Mouse (Mus musculus): ENCODE results near the gene Caln1. TPM values are rescaled to one million over a fixed set of nuclear protein-coding genes. Genes with fewer than 3 reads are reported as not detected.

Gene Caln1
- polyA plus RNA-seq, 1 experiment from 2014 or later: 0.31 TPM

DNA sequence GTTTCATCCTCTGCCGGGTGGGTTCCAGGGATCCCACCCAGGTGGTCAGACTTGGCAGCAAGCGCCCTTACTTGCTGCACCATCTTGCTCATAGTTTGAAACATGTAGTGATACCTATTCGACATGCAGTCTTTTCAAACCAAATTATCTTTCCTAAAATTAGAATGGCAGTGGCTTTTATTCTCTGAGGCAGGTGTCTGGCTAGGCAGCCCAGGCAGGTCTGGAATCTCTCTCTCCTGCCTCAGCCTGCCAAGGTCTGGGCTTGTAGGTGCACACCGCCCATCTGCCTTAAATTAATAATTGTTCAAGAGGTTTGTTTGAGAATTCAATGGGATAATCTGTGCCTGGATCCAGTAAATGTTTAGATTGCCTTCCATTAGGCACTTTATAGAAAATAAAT is 38.5 kb upstream of the Caln1 start:
- Histone ChIP-seq H3K4me1 (ENCODE audit: control insufficient read depth in 2 of 2, insufficient read depth in 2 of 2, low read length in 2 of 2) (no peaks in the 10 kb centered on the region), H3K36me3 (ENCODE audit: control insufficient read depth, insufficient read depth, low read length) (peaks cover 23% of the 10 kb centered on the region), H3K9me3 (ENCODE audit: control insufficient read depth, low read length) (0 out of 2 replicates have a peak, but pooled peaks cover 3% of the 10 kb centered on the region), H3K27me3 (ENCODE audit: control insufficient read depth, insufficient read depth, low read length) (no peaks in the 10 kb centered on the region), H3K4me2 (ENCODE audit: low read length) (no peak overlapping the region), H3K27ac (replicated peaks in 1 of 2; ENCODE audit: control insufficient read depth in 1 of 2, insufficient read depth in 1 of 2, low read depth in 2 of 2, low read length in 2 of 2) (no peak overlapping the region), H3K4me3 (ENCODE audit: control insufficient read depth in 1 of 2, insufficient read depth in 1 of 2, low read depth in 1 of 2, low read length in 2 of 2) (no peak overlapping the region), H3K9ac (ENCODE audit: low read length) (no peak overlapping the region)
- no peak for ATAC-seq (ENCODE audit: insufficient number of reproducible peaks, insufficient read depth, low FRiP score, low read depth)
- WGBS: 83% methylated on average over 4 of the region's 4 CpGs

GRCm38 (mm10) chr5:130331206-130331605 is 38.0 kb upstream of the Caln1 start:
- H3K27ac ChIP-seq (replicated peaks in 1 of 2; ENCODE audit: control insufficient read depth in 1 of 2, insufficient read depth in 1 of 2, low read depth in 2 of 2, low read length in 2 of 2): no peak overlapping the region
- no peak overlapping the region for H3K4me3 ChIP-seq (ENCODE audit: control insufficient read depth in 1 of 2, insufficient read depth in 1 of 2, low read depth in 1 of 2, low read length in 2 of 2)
- 0 out of 2 replicates have a peak, but pooled peaks cover 3% of the 10 kb centered on the region for H3K9me3 ChIP-seq (ENCODE audit: control insufficient read depth, low read length)
- H3K36me3 ChIP-seq (ENCODE audit: control insufficient read depth, insufficient read depth, low read length): peaks cover 23% of the 10 kb centered on the region
- no peak overlapping the region for H3K9ac ChIP-seq (ENCODE audit: low read length)
- no peak overlapping the region for H3K4me2 ChIP-seq (ENCODE audit: low read length)
- no peaks in the 10 kb centered on the region for H3K27me3 ChIP-seq (ENCODE audit: control insufficient read depth, insufficient read depth, low read length)
- no peak for ATAC-seq (ENCODE audit: insufficient number of reproducible peaks, insufficient read depth, low FRiP score, low read depth)
- H3K4me1 ChIP-seq (ENCODE audit: control insufficient read depth in 2 of 2, insufficient read depth in 2 of 2, low read length in 2 of 2): no peaks in the 10 kb centered on the region
- WGBS: 81% methylated on average over 4 of the region's 4 CpGs

DNA sequence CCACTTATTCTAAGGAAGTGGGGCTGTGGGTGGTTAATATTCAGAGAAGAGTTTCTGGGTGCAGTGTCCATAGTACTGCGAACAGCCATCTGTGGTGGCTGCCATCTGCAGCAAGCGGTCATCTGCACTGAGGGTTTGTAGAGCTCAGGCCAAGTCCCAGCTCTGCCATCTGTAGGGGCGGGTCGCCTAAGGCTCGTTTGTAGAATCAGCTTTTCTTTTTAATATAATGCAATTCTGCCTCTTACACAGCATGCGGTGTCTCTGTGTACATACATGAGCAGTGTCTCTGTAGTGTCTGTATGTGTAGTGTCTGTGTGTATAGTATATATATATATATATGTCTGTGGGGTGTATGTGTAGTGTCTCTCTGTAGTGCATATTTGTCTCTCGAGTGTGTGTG is 35.7 kb upstream of the Caln1 start:
- H3K36me3 ChIP-seq (ENCODE audit: control insufficient read depth, insufficient read depth, low read length): peaks cover 30% of the 10 kb centered on the region
- H3K9ac ChIP-seq (ENCODE audit: low read length): no peak overlapping the region
- WGBS: 91% methylated on average over 7 of the region's 7 CpGs
- ATAC-seq (ENCODE audit: insufficient number of reproducible peaks, insufficient read depth, low FRiP score, low read depth): no peak
- H3K27ac ChIP-seq (replicated peaks in 1 of 2; ENCODE audit: control insufficient read depth in 1 of 2, insufficient read depth in 1 of 2, low read depth in 2 of 2, low read length in 2 of 2): no peak overlapping the region
- no peaks in the 10 kb centered on the region for H3K4me1 ChIP-seq (ENCODE audit: control insufficient read depth in 2 of 2, insufficient read depth in 2 of 2, low read length in 2 of 2)
- H3K9me3 ChIP-seq (ENCODE audit: control insufficient read depth, low read length): 0 out of 2 replicates have a peak, but pooled peaks cover 3% of the 10 kb centered on the region
- no peak overlapping the region for H3K4me2 ChIP-seq (ENCODE audit: low read length)
- no peak overlapping the region for H3K4me3 ChIP-seq (ENCODE audit: control insufficient read depth in 1 of 2, insufficient read depth in 1 of 2, low read depth in 1 of 2, low read length in 2 of 2)
- H3K27me3 ChIP-seq (ENCODE audit: control insufficient read depth, insufficient read depth, low read length): no peaks in the 10 kb centered on the region

GRCm38 (mm10) chr5:130333971-130334370 is 35.3 kb upstream of the Caln1 start:
- Histone ChIP-seq H3K9ac (ENCODE audit: low read length) (no peak overlapping the region), H3K4me3 (ENCODE audit: control insufficient read depth in 1 of 2, insufficient read depth in 1 of 2, low read depth in 1 of 2, low read length in 2 of 2) (no peak overlapping the region), H3K4me2 (ENCODE audit: low read length) (no peak overlapping the region), H3K4me1 (ENCODE audit: control insufficient read depth in 2 of 2, insufficient read depth in 2 of 2, low read length in 2 of 2) (no peaks in the 10 kb centered on the region), H3K36me3 (ENCODE audit: control insufficient read depth, insufficient read depth, low read length) (peaks cover 28% of the 10 kb centered on the region), H3K27ac (replicated peaks in 1 of 2; ENCODE audit: control insufficient read depth in 1 of 2, insufficient read depth in 1 of 2, low read depth in 2 of 2, low read length in 2 of 2) (no peak overlapping the region), H3K27me3 (ENCODE audit: control insufficient read depth, insufficient read depth, low read length) (no peaks in the 10 kb centered on the region), H3K9me3 (ENCODE audit: control insufficient read depth, low read length) (0 out of 2 replicates have a peak, but pooled peaks cover 3% of the 10 kb centered on the region)
- ATAC-seq (ENCODE audit: insufficient number of reproducible peaks, insufficient read depth, low FRiP score, low read depth): no peak
- WGBS: 86% methylated on average over 11 of the region's 11 CpGs

GRCm38 (mm10) chr5:130335462-130335861 is 33.8 kb upstream of the Caln1 start:
- Histone ChIP-seq H3K4me1 (ENCODE audit: control insufficient read depth in 2 of 2, insufficient read depth in 2 of 2, low read length in 2 of 2) (no peaks in the 10 kb centered on the region), H3K9me3 (ENCODE audit: control insufficient read depth, low read length) (0 out of 2 replicates have a peak, but pooled peaks cover 3% of the 10 kb centered on the region), H3K4me3 (ENCODE audit: control insufficient read depth in 1 of 2, insufficient read depth in 1 of 2, low read depth in 1 of 2, low read length in 2 of 2) (no peak overlapping the region), H3K9ac (ENCODE audit: low read length) (no peak overlapping the region), H3K4me2 (ENCODE audit: low read length) (no peak overlapping the region), H3K27me3 (ENCODE audit: control insufficient read depth, insufficient read depth, low read length) (no peaks in the 10 kb centered on the region), H3K27ac (replicated peaks in 1 of 2; ENCODE audit: control insufficient read depth in 1 of 2, insufficient read depth in 1 of 2, low read depth in 2 of 2, low read length in 2 of 2) (no peak overlapping the region), H3K36me3 (ENCODE audit: control insufficient read depth, insufficient read depth, low read length) (peaks cover 36% of the 10 kb centered on the region)
- 96% methylated on average over 4 of the region's 4 CpGs for WGBS
- ATAC-seq (ENCODE audit: insufficient number of reproducible peaks, insufficient read depth, low FRiP score, low read depth): no peak

DNA sequence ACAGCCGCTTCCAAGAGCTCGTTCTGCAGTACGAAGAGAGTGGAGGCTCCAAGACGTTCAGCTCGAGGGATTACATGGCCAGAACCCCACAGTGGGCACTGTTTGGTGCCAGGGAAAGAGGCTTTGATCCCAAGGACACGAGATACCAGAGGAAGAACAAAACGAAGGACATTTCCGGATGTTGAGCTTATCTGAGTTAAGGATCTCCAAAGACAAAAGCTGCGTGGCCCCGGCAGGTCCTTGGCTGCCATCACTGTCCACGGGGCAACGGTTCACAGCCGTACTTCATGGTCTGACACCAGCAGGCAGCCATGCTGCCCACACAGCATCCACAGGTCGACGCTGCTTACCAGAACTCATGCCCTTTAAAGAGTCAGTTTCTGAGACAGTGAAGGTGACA is 28.6 kb upstream of the Caln1 start:
- peaks cover 49% of the 10 kb centered on the region for H3K36me3 ChIP-seq (ENCODE audit: control insufficient read depth, insufficient read depth, low read length)
- 87% methylated on average over 15 of the region's 15 CpGs for WGBS
- no peak overlapping the region for H3K4me3 ChIP-seq (ENCODE audit: control insufficient read depth in 1 of 2, insufficient read depth in 1 of 2, low read depth in 1 of 2, low read length in 2 of 2)
- H3K4me1 ChIP-seq (ENCODE audit: control insufficient read depth in 2 of 2, insufficient read depth in 2 of 2, low read length in 2 of 2): no peaks in the 10 kb centered on the region
- H3K9me3 ChIP-seq (ENCODE audit: control insufficient read depth, low read length): no peaks in the 10 kb centered on the region
- H3K27me3 ChIP-seq (ENCODE audit: control insufficient read depth, insufficient read depth, low read length): no peaks in the 10 kb centered on the region
- no peak overlapping the region for H3K27ac ChIP-seq (replicated peaks in 1 of 2; ENCODE audit: control insufficient read depth in 1 of 2, insufficient read depth in 1 of 2, low read depth in 2 of 2, low read length in 2 of 2)
- H3K4me2 ChIP-seq (ENCODE audit: low read length): no peak overlapping the region
- ATAC-seq (ENCODE audit: insufficient number of reproducible peaks, insufficient read depth, low FRiP score, low read depth): no peak
- H3K9ac ChIP-seq (ENCODE audit: low read length): no peak overlapping the region

- peaks cover 23% of the 10 kb centered on the region for H3K36me3 ChIP-seq (ENCODE audit: control insufficient read depth, insufficient read depth, low read length)
- H3K4me1 ChIP-seq (ENCODE audit: control insufficient read depth in 2 of 2, insufficient read depth in 2 of 2, low read length in 2 of 2): no peaks in the 10 kb centered on the region
- WGBS: 66% methylated on average over 7 of the region's 7 CpGs
- H3K4me2 ChIP-seq (ENCODE audit: low read length): no peak overlapping the region
- no peaks in the 10 kb centered on the region for H3K27me3 ChIP-seq (ENCODE audit: control insufficient read depth, insufficient read depth, low read length)
- H3K9me3 ChIP-seq (ENCODE audit: control insufficient read depth, low read length): peaks cover 4% of the 10 kb centered on the region; the same call in 1 of the 2 replicates
- no peak overlapping the region for H3K9ac ChIP-seq (ENCODE audit: low read length)
- H3K4me3 ChIP-seq (ENCODE audit: control insufficient read depth in 1 of 2, insufficient read depth in 1 of 2, low read depth in 1 of 2, low read length in 2 of 2): no peak overlapping the region
- H3K27ac ChIP-seq (replicated peaks in 1 of 2; ENCODE audit: control insufficient read depth in 1 of 2, insufficient read depth in 1 of 2, low read depth in 2 of 2, low read length in 2 of 2): no peak overlapping the region
- ATAC-seq (ENCODE audit: insufficient number of reproducible peaks, insufficient read depth, low FRiP score, low read depth): no peak
Observed at GRCm38 (mm10) chr5:130344999-130345398, 24.3 kb upstream of the Caln1 start.

DNA sequence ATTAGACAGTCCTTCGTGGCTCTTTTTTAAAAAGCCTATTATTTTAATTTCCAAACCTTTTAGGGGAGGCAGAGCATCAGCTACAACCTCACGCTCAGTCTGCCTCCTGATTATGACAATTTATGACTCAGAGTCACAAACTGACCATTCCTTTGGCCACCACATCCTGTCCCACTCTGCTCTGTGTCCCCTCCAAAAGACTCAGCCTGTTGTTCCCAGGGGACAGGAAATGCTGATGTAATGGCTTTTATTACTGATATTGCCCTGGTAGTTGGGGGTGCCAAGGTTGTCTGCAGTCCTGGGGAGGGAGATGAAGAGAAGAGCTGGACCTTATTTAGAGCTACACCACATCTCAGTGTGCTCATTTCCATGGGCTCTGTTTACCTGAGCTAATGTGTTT is 23.4 kb upstream of the Caln1 start:
- Histone ChIP-seq H3K27me3 (ENCODE audit: control insufficient read depth, insufficient read depth, low read length) (no peaks in the 10 kb centered on the region), H3K4me1 (ENCODE audit: control insufficient read depth in 2 of 2, insufficient read depth in 2 of 2, low read length in 2 of 2) (no peaks in the 10 kb centered on the region), H3K27ac (replicated peaks in 1 of 2; ENCODE audit: control insufficient read depth in 1 of 2, insufficient read depth in 1 of 2, low read depth in 2 of 2, low read length in 2 of 2) (no peak overlapping the region), H3K36me3 (ENCODE audit: control insufficient read depth, insufficient read depth, low read length) (peaks cover 16% of the 10 kb centered on the region), H3K4me2 (ENCODE audit: low read length) (no peak overlapping the region), H3K9ac (ENCODE audit: low read length) (no peak overlapping the region), H3K9me3 (ENCODE audit: control insufficient read depth, low read length) (peaks cover 4% of the 10 kb centered on the region; the same call in 1 of the 2 replicates), H3K4me3 (ENCODE audit: control insufficient read depth in 1 of 2, insufficient read depth in 1 of 2, low read depth in 1 of 2, low read length in 2 of 2) (no peak overlapping the region)
- 78% methylated on average over 2 of the region's 2 CpGs for WGBS
- no peak for ATAC-seq (ENCODE audit: insufficient number of reproducible peaks, insufficient read depth, low FRiP score, low read depth)

Measured in heart, embryonic 14.5 days (tissue).